Mouse (Mus musculus): Measurements from ENCODE around the gene Xab2. TPM values are rescaled to one million over a fixed set of nuclear protein-coding genes. Genes with fewer than 3 reads are reported as not detected.

Xab2 gene
- polyA plus RNA-seq, 1 experiment from 2014 or later, result 26.9 TPM

GRCm38 (mm10) chr8:3645804-3646203, 24.7 kb upstream of the Xab2 start:
- H3K79me2 ChIP-seq (ENCODE audit: inconsistent target), result no peaks in the 10 kb centered on the region
- peaks cover 27% of the 10 kb centered on the region for H3K36me3 ChIP-seq (ENCODE audit: inconsistent target)
- WGBS (ENCODE audit: missing documents), result 14% methylated on average over 5 of the region's 5 CpGs
- H3K27ac ChIP-seq, result peak overlapping the region; percentile 25; the same call in 1 of the 2 replicates
- no peak overlapping the region for H3K4me3 ChIP-seq (ENCODE audit: inconsistent target)

GRCm38 (mm10) chr8:3631478-3631875, 10.4 kb upstream of the Xab2 start:
- H3K36me3 ChIP-seq (ENCODE audit: inconsistent target), result peaks cover 37% of the 10 kb centered on the region
- 0% methylated on average over 8 of the region's 8 CpGs for WGBS (ENCODE audit: missing documents)
- peak overlapping the region; percentile 100 for H3K4me3 ChIP-seq (ENCODE audit: inconsistent target)
- H3K79me2 ChIP-seq (ENCODE audit: inconsistent target), result peaks cover 37% of the 10 kb centered on the region
- peak overlapping the region; percentile 83 for H3K27ac ChIP-seq

- WGBS (ENCODE audit: missing documents), result 4% methylated on average over 43 of the region's 47 CpGs
- peaks cover 37% of the 10 kb centered on the region for H3K79me2 ChIP-seq (ENCODE audit: inconsistent target)
- peak within 1 kb of the TSS; percentile 83 for H3K27ac ChIP-seq
Observed at GRCm38 (mm10) chr8:3630647-3631477, 9.7 kb upstream of the Xab2 start, which contains the start of gene Stxbp2. TSS of gene Stxbp2 (plus strand) at chr8:3630955.

GRCm38 (mm10) chr8:3628014-3628413, 6.9 kb upstream of the Xab2 start:
- peaks cover 24% of the 10 kb centered on the region for H3K79me2 ChIP-seq (ENCODE audit: inconsistent target)
- no peak overlapping the region for H3K27ac ChIP-seq
- 80% methylated on average over 5 of the region's 5 CpGs for WGBS (ENCODE audit: missing documents)
- H3K36me3 ChIP-seq (ENCODE audit: inconsistent target), result peaks cover 10% of the 10 kb centered on the region
- no peak overlapping the region for H3K4me3 ChIP-seq (ENCODE audit: inconsistent target)

More at GRCm38 (mm10) chr8:3630647-3631477, 9.7 kb upstream of the Xab2 start, which contains the start of gene Stxbp2:
- H3K36me3 ChIP-seq (ENCODE audit: inconsistent target), result peaks cover 31% of the 10 kb centered on the region
- H3K4me3 ChIP-seq (ENCODE audit: inconsistent target), result peak within 1 kb of the TSS; percentile 100

GRCm38 (mm10) chr8:3626971-3627370, 5.9 kb upstream of the Xab2 start:
- WGBS (ENCODE audit: missing documents), result 15% methylated on average over 5 of the region's 5 CpGs
- H3K79me2 ChIP-seq (ENCODE audit: inconsistent target), result peaks cover 18% of the 10 kb centered on the region
- no peak overlapping the region for H3K4me3 ChIP-seq (ENCODE audit: inconsistent target)
- H3K36me3 ChIP-seq (ENCODE audit: inconsistent target), result 0 out of 2 replicates have a peak, but pooled peaks cover 8% of the 10 kb centered on the region
- H3K27ac ChIP-seq, result no peak overlapping the region

- WGBS (ENCODE audit: missing documents), result 100% methylated on average over 1 of the region's 1 CpGs
- Histone ChIP-seq H3K4me3 (ENCODE audit: inconsistent target) (no peak within 1 kb of the TSS), H3K36me3 (ENCODE audit: inconsistent target) (0 out of 2 replicates have a peak, but pooled peaks cover 8% of the 10 kb centered on the region), H3K79me2 (ENCODE audit: inconsistent target) (peaks cover 17% of the 10 kb centered on the region), H3K27ac (no peak within 1 kb of the TSS)
Observed at GRCm38 (mm10) chr8:3625445-3625844, 4.3 kb upstream of the Xab2 start, which contains the start of gene Pcp2. TSS of gene Pcp2 (minus strand) at chr8:3625545.

- no peak overlapping the region for H3K27ac ChIP-seq
- H3K36me3 ChIP-seq (ENCODE audit: inconsistent target), result peaks cover 24% of the 10 kb centered on the region
- peaks cover 44% of the 10 kb centered on the region for H3K79me2 ChIP-seq (ENCODE audit: inconsistent target)
- 74% methylated on average over 4 of the region's 8 CpGs for WGBS (ENCODE audit: missing documents)
- H3K4me3 ChIP-seq (ENCODE audit: inconsistent target), result peak overlapping the region; percentile 99
Observed at GRCm38 (mm10) chr8:3622119-3622518, 1.0 kb upstream of the Xab2 start.

- no peak overlapping the region for H3K27ac ChIP-seq
- H3K36me3 ChIP-seq (ENCODE audit: inconsistent target), result peaks cover 51% of the 10 kb centered on the region
- WGBS (ENCODE audit: missing documents), result 98% methylated on average over 6 of the region's 6 CpGs
- H3K4me3 ChIP-seq (ENCODE audit: inconsistent target), result no peak overlapping the region
- H3K79me2 ChIP-seq (ENCODE audit: inconsistent target), result no peaks in the 10 kb centered on the region
Observed at GRCm38 (mm10) chr8:3609816-3610150, 11.3 kb downstream of the Xab2 start.

GRCm38 (mm10) chr8:3609046-3609815, 11.9 kb downstream of the Xab2 start:
- no peak overlapping the region for H3K27ac ChIP-seq
- 56% methylated on average over 12 of the region's 12 CpGs for WGBS (ENCODE audit: missing documents)
- no peaks in the 10 kb centered on the region for H3K79me2 ChIP-seq (ENCODE audit: inconsistent target)
- peaks cover 46% of the 10 kb centered on the region for H3K36me3 ChIP-seq (ENCODE audit: inconsistent target)
- no peak overlapping the region for H3K4me3 ChIP-seq (ENCODE audit: inconsistent target)

- 97% methylated on average over 7 of the region's 7 CpGs for WGBS (ENCODE audit: missing documents)
- H3K4me3 ChIP-seq (ENCODE audit: inconsistent target), result no peak overlapping the region
Observed at GRCm38 (mm10) chr8:3607822-3608221, 13.3 kb downstream of the Xab2 start.

GRCm38 (mm10) chr8:3606593-3606992, 14.5 kb downstream of the Xab2 start:
- WGBS (ENCODE audit: missing documents), result 26% methylated on average over 14 of the region's 16 CpGs
- Histone ChIP-seq H3K4me3 (ENCODE audit: inconsistent target) (no peak overlapping the region), H3K27ac (no peak overlapping the region), H3K79me2 (ENCODE audit: inconsistent target) (no peaks in the 10 kb centered on the region), H3K36me3 (ENCODE audit: inconsistent target) (peaks cover 19% of the 10 kb centered on the region)

More at GRCm38 (mm10) chr8:3607822-3608221, 13.3 kb downstream of the Xab2 start:
- H3K27ac ChIP-seq, result no peak overlapping the region
- no peaks in the 10 kb centered on the region for H3K79me2 ChIP-seq (ENCODE audit: inconsistent target)
- peaks cover 32% of the 10 kb centered on the region for H3K36me3 ChIP-seq (ENCODE audit: inconsistent target)

GRCm38 (mm10) chr8:3603439-3603838, 17.7 kb downstream of the Xab2 start:
- 93% methylated on average over 13 of the region's 13 CpGs for WGBS (ENCODE audit: missing documents)
- H3K36me3 ChIP-seq (ENCODE audit: inconsistent target), result no peaks in the 10 kb centered on the region
- H3K79me2 ChIP-seq (ENCODE audit: inconsistent target), result no peaks in the 10 kb centered on the region
- H3K27ac ChIP-seq, result no peak overlapping the region
- no peak overlapping the region for H3K4me3 ChIP-seq (ENCODE audit: inconsistent target)

GRCm38 (mm10) chr8:3600401-3600800, 20.7 kb downstream of the Xab2 start:
- Histone ChIP-seq H3K4me3 (ENCODE audit: inconsistent target) (no peak overlapping the region), H3K79me2 (ENCODE audit: inconsistent target) (no peaks in the 10 kb centered on the region), H3K36me3 (ENCODE audit: inconsistent target) (no peaks in the 10 kb centered on the region), H3K27ac (no peak overlapping the region)
- 97% methylated on average over 5 of the region's 6 CpGs for WGBS (ENCODE audit: missing documents)

- Histone ChIP-seq H3K27ac (no peak overlapping the region), H3K4me3 (ENCODE audit: inconsistent target) (no peak overlapping the region), H3K36me3 (ENCODE audit: inconsistent target) (no peaks in the 10 kb centered on the region), H3K79me2 (ENCODE audit: inconsistent target) (no peaks in the 10 kb centered on the region)
- 95% methylated on average over 1 of the region's 1 CpGs for whole genome bisulfite sequencing (ENCODE audit: missing documents)
Observed at GRCm38 (mm10) chr8:3599219-3599618, 21.9 kb downstream of the Xab2 start.

- Histone ChIP-seq H3K4me3 (ENCODE audit: inconsistent target) (no peak overlapping the region), H3K27ac (no peak overlapping the region), H3K36me3 (ENCODE audit: inconsistent target) (no peaks in the 10 kb centered on the region), H3K79me2 (ENCODE audit: inconsistent target) (no peaks in the 10 kb centered on the region)
- 86% methylated on average over 3 of the region's 3 CpGs for WGBS (ENCODE audit: missing documents)
Observed at GRCm38 (mm10) chr8:3598054-3598453, 23.1 kb downstream of the Xab2 start.
